Mouse (Mus musculus) small intestine, adult 2 months (tissue): ENCODE measurements around the gene Zbbx. TPM values are rescaled to one million over a fixed set of nuclear protein-coding genes. Genes with fewer than 3 reads are reported as not detected.

Experiments used
- H3K27ac ChIP-seq: fragments of 200-500 bp; 2 replicates; pipeline ENCODE4 v1.5.1; 2012; ENCODE audit warnings: low read depth, low read length, control low read depth, inconsistent platforms; ENCODE audit not compliant: insufficient read depth
- H3K27me3 ChIP-seq: fragments of 200-500 bp; 2 replicates; pipeline ENCODE4 v1.6.1; 2012; ENCODE audit warnings: mild to moderate bottlenecking, moderate library complexity, low read length, inconsistent platforms; ENCODE audit not compliant: control insufficient read depth, insufficient read depth
- H3K36me3 ChIP-seq: fragments of 200-500 bp; 2 replicates; pipeline ENCODE4 v1.6.1; 2012; ENCODE audit warnings: mild to moderate bottlenecking, low read length, control low read depth, inconsistent platforms; ENCODE audit not compliant: control insufficient read depth, insufficient read depth
- H3K4me1 ChIP-seq: fragments of 200-500 bp; 2 replicates; pipeline ENCODE4 v1.6.1; 2012; ENCODE audit warnings: low read length, inconsistent platforms, mixed read lengths; ENCODE audit not compliant: control insufficient read depth, insufficient read depth, insufficient read length
- H3K4me3 ChIP-seq: fragments of 200-500 bp; 2 replicates; pipeline ENCODE4 v1.5.1; 2012; ENCODE audit warnings: low read depth, mild to moderate bottlenecking, control low read depth, inconsistent platforms, low read length, moderate library complexity
- CTCF ChIP-seq: fragments of 200-500 bp; IDR thresholded peaks from 2 replicates; pipeline ENCODE4 v1.5.1; 2012; ENCODE audit warnings: low read depth, mild to moderate bottlenecking, control low read depth, inconsistent platforms, low read length, moderate library complexity, mixed read lengths; ENCODE audit not compliant: insufficient replicate concordance, insufficient read length; ENCODE audit errors: extremely low read depth
- POLR2A ChIP-seq: fragments of 200-500 bp; IDR thresholded peaks from 2 replicates; pipeline ENCODE4 v1.6.1; 2012; ENCODE audit warnings: low read depth, mild to moderate bottlenecking, control low read depth, inconsistent platforms, low read length, moderate library complexity
- WGBS: fragments of 180-500 bp; shearing (Covaris S2); methylation state at CpG from one replicate; pipeline ENCODE4 v1.1.7; 2018; 5-methylcytosine and 5-hydroxymethylcytosine counted together
- polyA plus RNA-seq: library from polyadenylated mRNA; depleted of rRNA; stranded (reverse); fragments of >200 nt; gene quantifications from 2 replicates; pipeline ENCODE4 v1.2.3, GENCODE M21; 2012; rRNA removed

Gene Zbbx
- polyA plus RNA-seq, result not detected in 2 replicates

GRCm38 (mm10) chr3:75164838-75165496 is at the start of gene Zbbx:
TSS of gene Zbbx (minus strand) at chr3:75165034.
- WGBS, result 12% methylated on average over 20 of the region's 20 CpGs

GRCm38 (mm10) chr3:75202808-75203503 is 38.1 kb upstream of the Zbbx start:
- no peak overlapping the region for H3K27ac ChIP-seq
- peak; percentile 50; the same call in 1 of the 2 replicates for TF ChIP-seq CTCF
- no peak for TF ChIP-seq POLR2A
- H3K4me3 ChIP-seq, result no peak overlapping the region
- WGBS, result 34% methylated on average over 12 of the region's 12 CpGs
- no peaks in the 10 kb centered on the region for H3K4me1 ChIP-seq
- H3K27me3 ChIP-seq, result no peaks in the 10 kb centered on the region
- H3K36me3 ChIP-seq, result no peaks in the 10 kb centered on the region

More at GRCm38 (mm10) chr3:75164838-75165496, at the start of gene Zbbx:
- Histone ChIP-seq H3K27ac (no peak within 1 kb of the TSS), H3K4me3 (0 out of 2 replicates have a peak within 1 kb of the TSS, but pooled peaks have one; percentile 24), H3K27me3 (no peaks in the 10 kb centered on the region), H3K4me1 (peaks cover 2% of the 10 kb centered on the region; the same call in 1 of the 2 replicates), H3K36me3 (no peaks in the 10 kb centered on the region)
- no peak for TF ChIP-seq POLR2A
- TF ChIP-seq CTCF, result no peak

GRCm38 (mm10) chr3:75182606-75183005 is 17.8 kb upstream of the Zbbx start:
- Histone ChIP-seq H3K4me3 (no peak overlapping the region), H3K27ac (no peak overlapping the region)

GRCm38 (mm10) chr3:75141876-75142275 is 23.0 kb downstream of the Zbbx start:
- no peak for TF ChIP-seq CTCF
- TF ChIP-seq POLR2A, result no peak
- Histone ChIP-seq H3K4me1 (no peaks in the 10 kb centered on the region), H3K4me3 (no peak overlapping the region), H3K27ac (no peak overlapping the region), H3K36me3 (no peaks in the 10 kb centered on the region), H3K27me3 (no peaks in the 10 kb centered on the region)
- 63% methylated on average over 3 of the region's 3 CpGs for WGBS

More at GRCm38 (mm10) chr3:75182606-75183005, 17.8 kb upstream of the Zbbx start:
- Histone ChIP-seq H3K36me3 (no peaks in the 10 kb centered on the region), H3K27me3 (no peaks in the 10 kb centered on the region), H3K4me1 (no peaks in the 10 kb centered on the region)
- 61% methylated on average over 1 of the region's 1 CpGs for WGBS
- TF ChIP-seq CTCF (no peak), POLR2A (no peak)

- no peak for TF ChIP-seq CTCF
- no peak for TF ChIP-seq POLR2A
Measured at GRCm38 (mm10) chr3:75104867-75105266, 60.0 kb downstream of the Zbbx start.

GRCm38 (mm10) chr3:75085762-75086161 is 79.1 kb downstream of the Zbbx start:
- WGBS, result 51% methylated on average over 1 of the region's 1 CpGs
- Histone ChIP-seq H3K36me3 (no peaks in the 10 kb centered on the region), H3K27me3 (no peaks in the 10 kb centered on the region), H3K27ac (no peak overlapping the region), H3K4me3 (no peak overlapping the region), H3K4me1 (no peaks in the 10 kb centered on the region)
- TF ChIP-seq POLR2A (no peak), CTCF (no peak)

More at GRCm38 (mm10) chr3:75104867-75105266, 60.0 kb downstream of the Zbbx start:
- no peaks in the 10 kb centered on the region for H3K4me1 ChIP-seq
- no peaks in the 10 kb centered on the region for H3K36me3 ChIP-seq
- H3K4me3 ChIP-seq, result no peak overlapping the region
- no peaks in the 10 kb centered on the region for H3K27me3 ChIP-seq
- H3K27ac ChIP-seq, result no peak overlapping the region

- no peaks in the 10 kb centered on the region for H3K27me3 ChIP-seq
- H3K36me3 ChIP-seq, result no peaks in the 10 kb centered on the region
- no peak for TF ChIP-seq POLR2A
- TF ChIP-seq CTCF, result no peak
- H3K4me3 ChIP-seq, result no peak overlapping the region
- no peaks in the 10 kb centered on the region for H3K4me1 ChIP-seq
- no peak overlapping the region for H3K27ac ChIP-seq
- WGBS, result 68% methylated on average over 1 of the region's 1 CpGs
Measured at GRCm38 (mm10) chr3:75078906-75079305, 85.9 kb downstream of the Zbbx start.
